Mouse (Mus musculus) ES-E14 (cell line): ENCODE data around the gene Apobec3. TPM values are rescaled to one million over a fixed set of nuclear protein-coding genes. Genes with fewer than 3 reads are reported as not detected.

Experiments used
- DNase-seq: peaks from one replicate; pipeline ENCODE4 v3.0.0-alpha.2; 2013; ENCODE audit warnings: low read depth, low spot score
- H3K27ac ChIP-seq: 2 replicates; pipeline ENCODE4 v1.5.1; 2012; ENCODE audit warnings: low read depth, mild to moderate bottlenecking, low read length, moderate library complexity, mixed read lengths; ENCODE audit not compliant: poor library complexity, insufficient read depth, severe bottlenecking
- H3K36me3 ChIP-seq: 2 replicates; pipeline ENCODE4 v1.6.1; 2012; ENCODE audit warnings: mild to moderate bottlenecking, low read length, moderate library complexity, mixed read lengths; ENCODE audit not compliant: control insufficient read depth, poor library complexity, insufficient read depth, severe bottlenecking
- H3K4me1 ChIP-seq, 2 experiments: fragments of 150-350 bp in 1 of 2; sonication (generic) in 1 of 2; 2 replicates each; pipeline ENCODE4 v1.6.1; 2012; ENCODE audit warnings: low read length in 2 of 2, mild to moderate bottlenecking in 1 of 2, mixed read lengths in 1 of 2; ENCODE audit not compliant: control insufficient read depth in 2 of 2, insufficient read depth in 2 of 2, poor library complexity in 1 of 2
- H3K4me3 ChIP-seq, 2 experiments: fragments of 150-350 bp in 1 of 2; sonication (generic) in 1 of 2; 2 replicates each; pipeline ENCODE4 v1.5.1; 2012; ENCODE audit warnings: low read length in 2 of 2, low read depth in 1 of 2, mild to moderate bottlenecking in 1 of 2, mixed read lengths in 1 of 2; ENCODE audit not compliant: insufficient read depth in 1 of 2, poor library complexity in 1 of 2, severe bottlenecking in 1 of 2
- H3K9ac ChIP-seq: 2 replicates; pipeline ENCODE4 v1.6.1; 2012; ENCODE audit warnings: low read depth, mild to moderate bottlenecking, low read length, mixed read lengths; ENCODE audit not compliant: poor library complexity, insufficient read depth, severe bottlenecking
- H3K9me3 ChIP-seq: fragments of 150-350 bp; sonication (generic); 2 replicates; pipeline ENCODE4 v1.6.1; 2012; ENCODE audit warnings: low read depth, mild to moderate bottlenecking, low read length; ENCODE audit not compliant: control insufficient read depth, insufficient read depth
- CHD2 ChIP-seq: IDR thresholded peaks from 2 replicates; pipeline ENCODE4 v1.6.1; 2014; ENCODE audit warnings: mild to moderate bottlenecking, low read depth, low read length, inconsistent platforms
- HCFC1 ChIP-seq: IDR thresholded peaks from 2 replicates; pipeline ENCODE4 v1.6.1; 2012; ENCODE audit warnings: low read length, inconsistent platforms, borderline replicate concordance; ENCODE audit not compliant: insufficient read depth
- MAFK ChIP-seq: IDR thresholded peaks from 2 replicates; pipeline ENCODE4 v1.6.1; 2014; ENCODE audit warnings: mild to moderate bottlenecking, low read depth, low read length, inconsistent platforms; ENCODE audit not compliant: insufficient read depth
- ZC3H11A ChIP-seq: IDR thresholded peaks from 2 replicates; pipeline ENCODE4 v1.6.1; 2012; ENCODE audit warnings: low read depth, mild to moderate bottlenecking, inconsistent platforms, low read length, borderline replicate concordance
- ZNF384 ChIP-seq: IDR thresholded peaks from 2 replicates; pipeline ENCODE4 v1.6.1; 2012; ENCODE audit warnings: low read depth, low read length, inconsistent platforms
- in situ Hi-C, 2 experiments: fragments of 600-800 bp; cut with MboI; formaldehyde crosslinking; loops; one replicate each; pipeline ENCODE4 v1.15.1; 2025; ENCODE audit warnings: low sequenced_read_pairs in 2 of 2, inconsistent platforms in 1 of 2; ENCODE audit not compliant: unreplicated experiment in 2 of 2
- total RNA-seq: library from RNA; depleted of rRNA; stranded (reverse); fragments of 300-350 nt; gene quantifications from 2 replicates; pipeline ENCODE4 v1.2.3, GENCODE M21; 2012; rRNA removed

Apobec3 gene
- 39.9 and 42.4 TPM in 2 replicates for total RNA-seq

DNA sequence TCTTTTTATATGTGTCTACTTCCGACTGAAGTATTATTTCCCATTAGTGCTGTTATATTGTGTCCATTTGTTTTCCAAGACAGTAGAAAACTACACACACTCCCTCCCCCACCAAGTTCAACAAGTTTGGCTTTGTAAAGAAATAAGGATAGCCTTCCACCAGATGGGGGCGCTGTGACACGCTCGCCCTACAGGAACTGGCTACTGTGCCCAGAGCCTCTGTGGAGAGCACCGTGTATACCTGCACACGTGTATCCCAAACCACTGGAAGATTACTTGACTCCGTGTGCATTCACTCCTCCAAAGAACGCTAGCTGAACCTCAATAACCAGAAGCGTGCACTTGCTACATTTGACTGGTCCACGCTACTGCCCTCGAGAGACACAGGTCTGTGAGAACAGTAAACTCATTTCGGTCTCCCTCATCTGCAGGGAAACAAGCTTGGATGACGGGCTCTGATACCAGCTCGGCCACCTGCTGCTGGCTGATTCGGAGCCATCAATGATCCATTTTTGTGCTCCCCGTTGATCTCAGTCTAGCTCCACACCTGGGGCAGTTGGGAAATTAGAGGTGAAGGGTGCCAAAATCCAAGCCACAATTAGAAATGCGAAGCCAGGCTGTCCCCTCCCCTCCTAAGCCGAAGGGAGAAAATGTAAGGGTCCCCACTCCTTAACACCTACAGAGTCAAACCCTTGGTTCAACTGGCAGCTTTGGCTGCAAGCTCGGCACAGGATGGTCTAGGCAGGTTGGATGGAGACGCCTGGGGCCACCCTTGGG is at the start of gene Apobec3:
TSS of gene Apobec3 (plus strand) at position 224 of the 777 bp plus-strand sequence.
- H3K27ac ChIP-seq, result peak within 1 kb of the TSS; percentile 81
- TF ChIP-seq ZC3H11A (peak; percentile 50; the same call in 1 of the 2 replicates), ZNF384 (no peak), CHD2 (0 out of 2 replicates have a peak, but pooled peaks have one; percentile 28), HCFC1 (peak; percentile 39; the same call in 1 of the 2 replicates), MAFK (no peak)
- in situ Hi-C loops, result no loop called here

DNA sequence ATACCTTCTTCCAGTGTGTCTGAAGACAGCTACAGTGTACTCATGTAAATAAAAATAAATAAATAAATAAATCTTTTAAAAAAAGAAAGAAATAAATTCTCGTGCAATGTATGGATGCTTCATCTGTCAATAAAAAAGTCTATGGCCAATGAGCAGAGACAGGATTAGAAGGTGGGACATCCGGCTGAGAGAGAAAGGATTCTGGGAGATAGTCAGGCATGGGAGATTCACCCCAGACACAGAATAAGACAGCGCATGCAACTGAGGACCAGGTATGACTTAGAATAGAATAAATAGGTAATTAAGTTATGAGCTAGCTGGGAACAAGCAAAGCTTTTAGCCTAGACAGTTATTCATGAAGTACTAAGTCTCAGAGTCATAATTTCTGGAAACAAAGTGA is 48.5 kb upstream of the Apobec3 start:
- Histone ChIP-seq H3K4me3 (peak overlapping the region; percentile 31 to 55; a peak in 2 of 4 replicates), H3K4me1 (peaks cover 4 to 5% of the 10 kb centered on the region in 2 experiments; a peak in 2 of 4 replicates), H3K9me3 (no peaks in the 10 kb centered on the region), H3K9ac (peak overlapping the region; percentile 52; the same call in 1 of the 2 replicates), H3K36me3 (peaks cover 9% of the 10 kb centered on the region), H3K27ac (no peak overlapping the region)
- in situ Hi-C loops, result no loop called here
- TF ChIP-seq CHD2, result peak; percentile 76; the same call in 1 of the 2 replicates
- no peak for TF ChIP-seq ZNF384
- DNase-seq, result no peak

More for the DNA sequence above, at the start of gene Apobec3:
- Histone ChIP-seq H3K36me3 (peaks cover 6% of the 10 kb centered on the region; the same call in 1 of the 2 replicates), H3K4me3 (peak within 1 kb of the TSS; percentile 64 to 80), H3K9ac (peak within 1 kb of the TSS; percentile 82), H3K4me1 (peaks cover 11 to 12% of the 10 kb centered on the region in 2 experiments), H3K9me3 (no peaks in the 10 kb centered on the region)
- DNase-seq, result peak; percentile 87

DNA sequence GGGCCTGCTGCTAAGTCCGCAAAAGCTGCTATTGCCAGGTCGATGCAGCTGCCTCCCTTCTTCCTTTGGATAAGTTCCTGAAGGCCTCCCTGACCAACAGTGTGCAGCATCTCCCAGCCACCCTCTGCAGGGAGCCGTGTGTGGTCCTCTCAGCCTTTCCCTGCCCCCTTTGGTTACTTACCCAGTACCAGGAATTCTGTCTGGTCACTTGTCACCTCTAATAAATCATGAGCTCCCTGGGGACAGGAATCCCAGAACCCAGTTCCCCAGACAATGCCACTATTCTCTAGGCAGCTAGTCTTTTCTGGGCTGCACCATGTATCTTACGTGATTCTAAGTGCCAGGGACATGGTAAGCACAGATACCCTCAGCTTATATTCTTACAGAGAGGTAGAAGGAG is 45.5 kb upstream of the Apobec3 start:
- Histone ChIP-seq H3K27ac (peak overlapping the region; percentile 65), H3K9ac (peak overlapping the region; percentile 61), H3K4me1 (peaks cover 4 to 9% of the 10 kb centered on the region in 2 experiments; a peak in 3 of 4 replicates)

DNA sequence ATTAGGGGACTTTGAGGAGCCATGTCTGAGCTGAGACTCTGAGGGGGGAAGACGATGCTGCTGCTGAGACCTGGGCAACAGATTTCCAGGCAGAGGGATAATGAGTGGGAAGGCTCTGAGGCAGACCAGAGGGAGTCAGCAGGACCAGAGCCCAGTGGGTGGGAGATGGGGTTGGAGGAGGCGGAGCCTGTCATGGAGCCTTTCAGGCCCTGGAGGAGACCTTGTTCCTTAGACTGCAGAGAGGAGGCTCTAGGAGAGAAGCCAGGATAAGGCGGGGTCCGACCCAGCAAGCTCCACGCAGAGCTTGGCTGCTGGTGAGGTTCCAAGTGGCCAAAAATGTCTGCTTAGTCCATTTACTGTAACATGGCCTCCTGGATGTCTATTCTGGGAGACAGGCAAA is 44.4 kb upstream of the Apobec3 start:
- Histone ChIP-seq H3K4me1 (peaks cover 4 to 12% of the 10 kb centered on the region in 2 experiments; a peak in 3 of 4 replicates), H3K9me3 (no peaks in the 10 kb centered on the region), H3K9ac (peak overlapping the region; percentile 83), H3K36me3 (peaks cover 18% of the 10 kb centered on the region), H3K27ac (peak overlapping the region; percentile 99), H3K4me3 (peak overlapping the region; percentile 71 to 78)
- in situ Hi-C loops, result no loop called here
- TF ChIP-seq ZC3H11A (no peak), MAFK (no peak), CHD2 (no peak), HCFC1 (no peak), ZNF384 (no peak)
- DNase-seq, result peak; percentile 85

More for the DNA sequence above, 45.5 kb upstream of the Apobec3 start:
- Histone ChIP-seq H3K9me3 (no peaks in the 10 kb centered on the region), H3K4me3 (peak overlapping the region; percentile 10 to 46; a peak in 3 of 4 replicates), H3K36me3 (peaks cover 16% of the 10 kb centered on the region)
- TF ChIP-seq ZC3H11A (no peak), CHD2 (no peak), HCFC1 (no peak), ZNF384 (no peak), MAFK (no peak)
- DNase-seq, result no peak
- in situ Hi-C loops, result no loop called here

DNA sequence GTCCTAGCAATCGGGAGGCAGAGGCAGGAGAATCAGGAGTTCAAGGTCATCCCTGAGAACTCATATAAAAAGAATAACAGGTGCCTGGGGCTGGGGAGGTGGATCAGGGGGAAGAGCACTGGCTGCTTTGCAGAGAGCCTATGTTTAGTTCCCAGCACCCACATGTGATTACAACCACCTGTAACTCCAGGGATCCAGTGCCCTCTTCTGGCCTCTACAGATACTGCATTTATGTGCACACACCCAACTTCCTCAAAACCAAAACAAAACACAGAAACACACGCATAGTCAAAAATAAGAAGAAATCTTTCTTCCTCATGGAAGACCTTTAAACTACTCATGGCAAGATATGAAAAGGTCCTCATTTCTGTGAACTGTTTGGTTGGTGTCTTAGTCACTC is 41.3 kb upstream of the Apobec3 start:
- Histone ChIP-seq H3K4me3 (no peak overlapping the region), H3K27ac (no peak overlapping the region), H3K9ac (no peak overlapping the region), H3K36me3 (peaks cover 10% of the 10 kb centered on the region), H3K4me1 (peaks cover 8 to 18% of the 10 kb centered on the region in 2 experiments; a peak in 3 of 4 replicates), H3K9me3 (no peaks in the 10 kb centered on the region)
- TF ChIP-seq CHD2 (no peak), ZNF384 (no peak), ZC3H11A (no peak), MAFK (no peak), HCFC1 (no peak)
- in situ Hi-C loops, result no loop called here
- DNase-seq, result no peak
